Mouse (Mus musculus): ENCODE data around the gene Mbtd1. TPM values are rescaled to one million over a fixed set of nuclear protein-coding genes. Genes with fewer than 3 reads are reported as not detected.
A peak's percentile ranks its signal among the peaks of the same experiment; 100 is the strongest.

Gene Mbtd1
- polyA plus RNA-seq, 1 experiment = 19.3 TPM

- Histone ChIP-seq H3K4me1 (ENCODE audit: control insufficient read depth, insufficient read depth, low read length) (no peaks in the 10 kb centered on the region), H3K4me3 (ENCODE audit: insufficient read depth, low read length) (no peak overlapping the region), H3K27ac (ENCODE audit: insufficient read depth, low read length) (no peak overlapping the region)
- TF ChIP-seq CTCF (IDR thresholded peaks at IDR 0.05; ENCODE audit: extremely low read depth, insufficient read depth, low read length) (no peak), POLR2A (IDR thresholded peaks at IDR 0.05; ENCODE audit: extremely low read depth, insufficient read depth, low read length) (0 out of 2 replicates have a peak, but pooled peaks have one; percentile 5)
Measured at GRCm38 (mm10) chr11:93957746-93958145, 72.1 kb downstream of the Mbtd1 start.

DNA sequence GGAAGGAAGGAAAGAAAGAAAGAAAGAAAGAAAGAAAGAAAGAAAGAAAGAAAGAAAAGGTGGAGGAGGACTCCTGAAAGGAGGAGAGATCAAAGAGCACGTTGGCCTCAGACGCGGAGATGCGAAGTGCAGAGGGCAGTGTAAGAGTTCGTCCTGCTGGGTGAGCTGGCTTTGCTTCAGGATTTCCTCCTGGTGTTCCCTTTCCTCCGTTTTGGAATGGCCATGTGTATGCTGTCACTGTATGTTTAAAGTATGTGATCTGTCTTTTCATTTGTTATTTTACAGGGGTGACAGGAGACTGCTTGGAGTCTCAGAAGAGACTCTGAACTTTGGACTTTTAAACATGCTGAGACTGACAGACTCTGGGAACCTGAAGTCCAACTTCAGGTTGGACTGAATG, 75.8 kb downstream of the Mbtd1 start:
- TF ChIP-seq POLR2A (IDR thresholded peaks at IDR 0.05; ENCODE audit: extremely low read depth, insufficient read depth, low read length) (no peak), CTCF (IDR thresholded peaks at IDR 0.05; ENCODE audit: extremely low read depth, insufficient read depth, low read length) (no peak)
- Histone ChIP-seq H3K27ac (ENCODE audit: insufficient read depth, low read length) (no peak overlapping the region), H3K4me1 (ENCODE audit: control insufficient read depth, insufficient read depth, low read length) (peaks cover 2% of the 10 kb centered on the region; the same call in 1 of the 2 replicates), H3K4me3 (ENCODE audit: insufficient read depth, low read length) (no peak overlapping the region)

DNA sequence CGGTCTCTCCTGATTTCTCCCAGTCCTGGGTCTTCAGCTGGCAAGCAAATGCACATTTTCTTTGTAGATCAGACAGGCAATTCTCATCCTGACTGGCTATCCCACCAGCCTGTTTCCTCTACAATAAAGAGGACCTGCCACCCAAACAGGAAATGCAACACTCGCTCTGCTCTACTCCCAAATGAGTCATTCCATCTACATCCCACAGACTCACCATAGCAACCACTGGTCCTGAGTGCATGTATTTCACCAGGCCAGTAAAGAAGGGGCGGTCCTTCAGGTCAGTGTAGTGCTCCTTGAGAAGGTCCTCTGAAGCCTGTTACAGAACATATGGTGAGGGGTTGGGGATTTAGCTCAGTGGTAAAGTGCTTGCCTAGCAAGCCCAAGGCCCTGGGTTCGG, 77.4 kb downstream of the Mbtd1 start:
- Histone ChIP-seq H3K4me3 (ENCODE audit: insufficient read depth, low read length) (no peak overlapping the region), H3K4me1 (ENCODE audit: control insufficient read depth, insufficient read depth, low read length) (peaks cover 2% of the 10 kb centered on the region; the same call in 1 of the 2 replicates), H3K27ac (ENCODE audit: insufficient read depth, low read length) (no peak overlapping the region)
- TF ChIP-seq CTCF (IDR thresholded peaks at IDR 0.05; ENCODE audit: extremely low read depth, insufficient read depth, low read length) = no peak
- no peak for TF ChIP-seq POLR2A (IDR thresholded peaks at IDR 0.05; ENCODE audit: extremely low read depth, insufficient read depth, low read length)

- Histone ChIP-seq H3K27ac (ENCODE audit: insufficient read depth, low read length) (no peak overlapping the region), H3K4me3 (ENCODE audit: insufficient read depth, low read length) (no peak overlapping the region), H3K4me1 (ENCODE audit: control insufficient read depth, insufficient read depth, low read length) (peaks cover 2% of the 10 kb centered on the region; the same call in 1 of the 2 replicates)
- TF ChIP-seq CTCF (IDR thresholded peaks at IDR 0.05; ENCODE audit: extremely low read depth, insufficient read depth, low read length) (no peak), POLR2A (IDR thresholded peaks at IDR 0.05; ENCODE audit: extremely low read depth, insufficient read depth, low read length) (no peak)
Measured at GRCm38 (mm10) chr11:93965391-93965790, 79.7 kb downstream of the Mbtd1 start.

DNA sequence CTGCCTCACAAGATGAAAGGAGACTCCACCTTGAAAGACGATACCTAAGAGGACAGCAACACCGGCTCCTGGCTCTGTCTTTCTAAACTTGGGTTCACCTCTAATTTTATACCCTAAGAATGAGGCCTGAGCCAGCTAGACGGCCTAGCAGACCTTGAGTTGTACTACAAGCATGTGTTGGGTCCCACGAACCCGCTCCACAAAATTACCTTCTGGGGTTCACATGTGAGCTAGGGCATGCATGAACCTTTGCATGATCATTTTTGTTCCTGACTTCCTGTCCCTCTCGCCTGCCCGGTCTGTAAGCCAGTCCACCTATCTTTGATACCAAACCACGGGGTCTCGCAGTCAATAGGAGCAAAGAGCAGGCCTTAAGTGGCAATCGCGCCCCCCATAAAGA, 81.7 kb downstream of the Mbtd1 start:
- Histone ChIP-seq H3K27ac (ENCODE audit: insufficient read depth, low read length) (peak overlapping the region; percentile 26; the same call in 1 of the 2 replicates), H3K4me1 (ENCODE audit: control insufficient read depth, insufficient read depth, low read length) (peaks cover 2% of the 10 kb centered on the region; the same call in 1 of the 2 replicates), H3K4me3 (ENCODE audit: insufficient read depth, low read length) (peak overlapping the region; percentile 75)
- TF ChIP-seq CTCF (IDR thresholded peaks at IDR 0.05; ENCODE audit: extremely low read depth, insufficient read depth, low read length) = no peak
- TF ChIP-seq POLR2A (IDR thresholded peaks at IDR 0.05; ENCODE audit: extremely low read depth, insufficient read depth, low read length) = no peak

DNA sequence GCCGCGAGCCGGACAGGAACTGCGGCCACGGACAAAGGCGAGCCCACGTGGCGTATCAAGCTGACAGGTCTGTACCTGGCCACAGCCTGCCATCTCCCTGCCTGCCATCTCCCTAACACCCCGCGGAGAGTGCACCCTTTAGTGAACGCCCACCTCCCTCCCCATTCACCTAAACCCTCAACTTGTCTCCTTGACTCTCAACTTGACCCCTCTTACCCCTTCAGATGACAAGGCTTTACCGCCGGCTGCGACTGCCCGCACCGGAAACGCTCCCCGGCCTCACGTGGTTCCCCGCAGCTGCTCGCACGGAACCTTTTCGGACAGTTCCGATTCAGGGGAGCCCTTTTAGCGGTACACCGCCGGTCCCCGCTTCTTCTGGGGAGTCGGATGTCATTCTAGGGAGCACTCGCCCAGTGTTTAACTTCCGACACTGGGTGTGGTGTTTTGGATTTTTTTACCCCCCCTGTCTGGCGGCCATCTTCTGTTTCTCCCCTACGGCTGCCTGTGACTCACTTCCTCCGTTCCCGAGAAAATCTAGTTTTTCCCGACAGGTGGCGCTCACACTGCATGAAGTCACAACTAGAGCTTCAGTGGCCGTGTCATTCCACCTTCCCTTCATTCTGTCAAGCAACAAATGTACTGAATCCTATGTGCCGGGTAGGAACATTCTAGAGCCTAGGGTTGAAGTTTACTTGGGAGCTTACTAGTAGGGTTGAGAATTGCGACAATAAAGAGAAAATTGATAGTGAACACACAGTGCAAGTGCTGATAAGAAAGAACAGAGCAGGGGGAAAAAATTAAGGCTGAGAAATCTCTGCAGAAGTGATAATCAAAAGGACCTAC, 82.6 kb downstream of the Mbtd1 start, which contains the start of the genes Gm20390 and Nme1:
TSS of gene Gm20390 (minus strand) at position 289 of the 843 bp plus-strand sequence.
TSS of gene Nme1 (minus strand) at position 517 of the 843 bp plus-strand sequence.
- TF ChIP-seq CTCF (IDR thresholded peaks at IDR 0.05; ENCODE audit: extremely low read depth, insufficient read depth, low read length) (peak; percentile 88), POLR2A (IDR thresholded peaks at IDR 0.05; ENCODE audit: extremely low read depth, insufficient read depth, low read length) (peak; percentile 48; the same call in 1 of the 2 replicates)
- Histone ChIP-seq H3K4me3 (ENCODE audit: insufficient read depth, low read length) (peak within 1 kb of the TSS; percentile 75), H3K4me1 (ENCODE audit: control insufficient read depth, insufficient read depth, low read length) (peaks cover 2% of the 10 kb centered on the region; the same call in 1 of the 2 replicates), H3K27ac (ENCODE audit: insufficient read depth, low read length) (peak within 1 kb of the TSS; percentile 26)

DNA sequence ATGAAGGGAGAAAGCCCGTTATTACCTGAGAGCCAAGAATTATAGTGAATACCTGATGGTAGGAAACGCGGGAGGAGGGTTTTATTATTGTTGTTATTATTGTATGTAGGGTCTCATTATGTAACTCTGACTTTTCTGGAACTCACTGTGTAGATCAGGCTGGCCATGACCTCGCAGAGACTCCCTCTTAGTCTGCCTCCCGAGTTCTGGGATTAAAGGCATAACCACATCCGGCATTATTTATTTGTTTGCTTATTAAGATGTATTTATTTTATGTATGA, 83.1 kb downstream of the Mbtd1 start:
- Histone ChIP-seq H3K4me3 (ENCODE audit: insufficient read depth, low read length) (no peak overlapping the region), H3K27ac (ENCODE audit: insufficient read depth, low read length) (peak overlapping the region; percentile 8; the same call in 1 of the 2 replicates), H3K4me1 (ENCODE audit: control insufficient read depth, insufficient read depth, low read length) (peaks cover 2% of the 10 kb centered on the region; the same call in 1 of the 2 replicates)
- TF ChIP-seq CTCF (IDR thresholded peaks at IDR 0.05; ENCODE audit: extremely low read depth, insufficient read depth, low read length) (no peak), POLR2A (IDR thresholded peaks at IDR 0.05; ENCODE audit: extremely low read depth, insufficient read depth, low read length) (no peak)

DNA sequence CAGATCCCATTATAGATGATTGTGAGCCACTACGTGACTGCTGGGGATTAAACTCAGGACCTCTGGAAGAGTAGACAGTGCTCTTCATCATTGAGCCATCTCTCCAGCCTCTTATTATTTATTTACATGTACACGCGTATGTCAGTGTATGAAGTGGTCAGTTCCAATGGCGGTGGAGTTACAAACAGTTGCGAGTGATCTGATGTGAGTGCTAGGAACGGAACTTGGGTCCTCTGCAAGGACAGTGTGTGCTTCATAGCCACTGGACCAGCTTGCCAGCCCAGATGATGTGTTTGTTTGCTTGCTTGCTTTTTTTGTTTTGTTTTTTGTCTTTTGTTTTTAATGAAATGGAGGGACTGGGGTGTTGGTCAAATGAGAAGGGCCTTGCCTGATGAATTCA, 83.5 kb downstream of the Mbtd1 start:
- H3K27ac ChIP-seq (ENCODE audit: insufficient read depth, low read length) = peak overlapping the region; percentile 8; the same call in 1 of the 2 replicates

GRCm38 (mm10) chr11:93969799-93970198, 84.1 kb downstream of the Mbtd1 start:
- TF ChIP-seq POLR2A (IDR thresholded peaks at IDR 0.05; ENCODE audit: extremely low read depth, insufficient read depth, low read length) (no peak), CTCF (IDR thresholded peaks at IDR 0.05; ENCODE audit: extremely low read depth, insufficient read depth, low read length) (no peak)
- Histone ChIP-seq H3K4me1 (ENCODE audit: control insufficient read depth, insufficient read depth, low read length) (peaks cover 2% of the 10 kb centered on the region; the same call in 1 of the 2 replicates), H3K4me3 (ENCODE audit: insufficient read depth, low read length) (no peak overlapping the region), H3K27ac (ENCODE audit: insufficient read depth, low read length) (no peak overlapping the region)

More for the DNA sequence above, 83.5 kb downstream of the Mbtd1 start:
- Histone ChIP-seq H3K4me1 (ENCODE audit: control insufficient read depth, insufficient read depth, low read length) (peaks cover 2% of the 10 kb centered on the region; the same call in 1 of the 2 replicates), H3K4me3 (ENCODE audit: insufficient read depth, low read length) (no peak overlapping the region)
- TF ChIP-seq CTCF (IDR thresholded peaks at IDR 0.05; ENCODE audit: extremely low read depth, insufficient read depth, low read length) = no peak
- no peak for TF ChIP-seq POLR2A (IDR thresholded peaks at IDR 0.05; ENCODE audit: extremely low read depth, insufficient read depth, low read length)

DNA sequence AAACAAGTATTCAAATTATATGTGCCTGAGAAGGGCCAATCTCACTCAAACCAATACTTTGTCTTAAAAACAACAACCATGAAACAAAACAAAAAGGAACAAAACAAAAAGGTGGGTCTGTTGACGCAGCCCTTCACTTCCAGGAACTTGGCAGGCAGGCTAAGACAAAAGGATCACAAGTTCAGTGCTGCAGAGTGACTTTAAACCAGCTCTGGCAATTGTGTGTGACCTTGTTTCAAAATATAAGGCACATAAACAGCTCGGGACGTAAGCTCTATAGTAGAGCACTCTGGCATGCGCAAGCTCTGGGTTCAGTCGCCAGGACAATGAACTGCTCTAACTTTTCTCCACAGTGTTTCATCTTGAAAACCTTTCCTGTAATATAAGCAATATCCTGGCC, 87.3 kb downstream of the Mbtd1 start:
- H3K27ac ChIP-seq (ENCODE audit: insufficient read depth, low read length) = no peak overlapping the region
- no peaks in the 10 kb centered on the region for H3K4me1 ChIP-seq (ENCODE audit: control insufficient read depth, insufficient read depth, low read length)
- no peak overlapping the region for H3K4me3 ChIP-seq (ENCODE audit: insufficient read depth, low read length)
- TF ChIP-seq POLR2A (IDR thresholded peaks at IDR 0.05; ENCODE audit: extremely low read depth, insufficient read depth, low read length) (no peak), CTCF (IDR thresholded peaks at IDR 0.05; ENCODE audit: extremely low read depth, insufficient read depth, low read length) (no peak)

Measured in cortical plate, adult 2 months (tissue).